Mouse (Mus musculus): ENCODE results near the gene Gnptg.
A peak's percentile ranks its signal among the peaks of the same experiment; 100 is the strongest.

GRCm38 (mm10) chr17:25288842-25289241 lies 48.9 kb upstream of the Gnptg start:
- TF ChIP-seq POLR2A (IDR thresholded peaks at IDR 0.05; ENCODE audit: extremely low read depth, insufficient read depth, low read length) (no peak), CTCF (IDR thresholded peaks at IDR 0.05; ENCODE audit: low read depth, low read length) (peak; percentile 85)

All from liver, adult 2 months (tissue).